Mouse (Mus musculus) adrenal gland, postnatal 10 days (tissue): ENCODE data around the gene Tex36. TPM values are rescaled to one million over a fixed set of nuclear protein-coding genes. Genes with fewer than 3 reads are reported as not detected.

ENCODE experiments used
- total RNA-seq, 2 experiments: library from RNA; stranded (reverse); gene quantifications; 2 replicates each; pipeline ENCODE4 v1.2.3; 2021

The Tex36 gene
- total RNA-seq, 2 experiments from 2014 or later: not detected

Other genes starting within 250 kb of the Tex36 start
- 10 to 100 TPM; 15.7 to 18.9 TPM for gene Edrf1, start 35.4 kb upstream of the Tex36 start, total RNA-seq
- gene Mmp21, start 77.9 kb upstream of the Tex36 start, total RNA-seq: not detected
- 10 to 100 TPM; 62.3 to 66.8 TPM for gene Bccip, start 107.2 kb upstream of the Tex36 start, total RNA-seq
- 10 to 100 TPM; 10.2 to 16.3 TPM for gene Uros, start 107.9 kb upstream of the Tex36 start, total RNA-seq
- gene Fank1, start 174.7 kb upstream of the Tex36 start, total RNA-seq: under 1 TPM; 0.18 to 0.36 TPM
- 10 to 100 TPM; 35.6 to 46.8 TPM for gene Dhx32, start 180.6 kb upstream of the Tex36 start, total RNA-seq